ENCODE assay signal across 19 mouse cellular contexts in the genomic region with DNA sequence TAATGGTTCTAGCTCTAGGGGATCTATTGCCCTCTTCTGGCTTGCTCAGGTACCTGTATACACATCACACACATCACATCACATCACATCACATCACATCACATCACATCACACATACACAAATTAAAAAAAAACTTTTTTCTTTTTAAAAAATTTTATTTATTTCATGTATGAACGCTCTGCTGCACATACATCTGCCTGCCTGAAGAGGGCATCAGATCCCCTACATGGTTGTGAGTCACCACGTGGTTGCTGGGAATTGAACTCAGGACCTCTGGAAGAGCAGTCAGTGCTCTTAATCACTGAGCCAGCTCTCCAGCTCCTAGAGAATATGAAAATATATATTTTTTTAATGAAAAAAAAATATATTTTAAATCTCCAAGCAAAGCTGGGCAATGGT. TPM values are rescaled to one million over a fixed set of nuclear protein-coding genes. Genes with fewer than 3 reads are reported as not detected.
"Had no signal": no experiment of that assay in that cellular context is flagged by ENCODE, and none has a peak within 500 bp of the region (broad histone marks: within the 10 kb centered on the region; RNA-seq: fewer than 3 reads in every experiment).

No protein-coding gene starts in this region.

- H3K9me3 ChIP-seq: limb, embryonic 15.5 days; liver, embryonic 15.5 days; neural tube, embryonic 15.5 days; stomach, embryonic 15.5 days had no signal

- H3K4me3 ChIP-seq: limb, embryonic 15.5 days; liver, embryonic 15.5 days; myocyte; neural tube, embryonic 15.5 days; stomach, embryonic 15.5 days had no signal

- H3K27me3 ChIP-seq: limb, embryonic 15.5 days; liver, embryonic 15.5 days; neural tube, embryonic 15.5 days; stomach, embryonic 15.5 days had no signal

- H3K4me2 ChIP-seq: limb, embryonic 15.5 days; liver, embryonic 15.5 days; neural tube, embryonic 15.5 days; stomach, embryonic 15.5 days had no signal

- DNase-seq: kidney, adult 8-10 months; kidney, postnatal 25 days; layer of hippocampus, adult 9-11 months; lung, adult 2 months; lung, postnatal 36 days; midbrain, embryonic 14.5 days; right cerebral cortex, postnatal 14 days; thymus, postnatal 36 days had no signal

- ATAC-seq: intestine, embryonic 16.5 days; lung, postnatal 0 days had no signal

- H3K36me3 ChIP-seq: limb, embryonic 15.5 days; liver, embryonic 15.5 days; neural tube, embryonic 15.5 days; stomach, embryonic 15.5 days had no signal

- H3K9ac ChIP-seq: limb, embryonic 15.5 days; liver, embryonic 15.5 days; neural tube, embryonic 15.5 days; stomach, embryonic 15.5 days had no signal

- H3K4me1 ChIP-seq: limb, embryonic 15.5 days; liver, embryonic 15.5 days; neural tube, embryonic 15.5 days; stomach, embryonic 15.5 days had no signal

- H3K27ac ChIP-seq: limb, embryonic 15.5 days; liver, embryonic 15.5 days; neural tube, embryonic 15.5 days; stomach, embryonic 15.5 days had no signal

RNA-seq across cellular contexts. Expression of a gene that starts 10.3 kb away (rescaled TPM):
- polyA plus RNA-seq: intestine, embryonic 16.5 days; kidney, embryonic 16.5 days; limb, embryonic 11.5 days; limb, embryonic 15.5 days; midbrain, embryonic 14.5 days; myocyte; neural tube, embryonic 11.5 days; neural tube, embryonic 15.5 days; thymus, postnatal 0 days had no signal

RNA-seq across cellular contexts. Expression of a gene that starts 49.8 kb away (rescaled TPM):
- polyA plus RNA-seq: liver, embryonic 15.5 days had no signal
